Mouse (Mus musculus) small intestine, adult 2 months (tissue): Measurements from ENCODE around the gene Plxdc1.

Experiments used
- CTCF ChIP-seq: fragments of 200-500 bp; IDR thresholded peaks from 2 replicates; pipeline ENCODE4 v1.5.1; 2012; ENCODE audit warnings: low read depth, mild to moderate bottlenecking, control low read depth, inconsistent platforms, low read length, moderate library complexity, mixed read lengths; ENCODE audit not compliant: insufficient replicate concordance, insufficient read length; ENCODE audit errors: extremely low read depth
- POLR2A ChIP-seq: fragments of 200-500 bp; IDR thresholded peaks from 2 replicates; pipeline ENCODE4 v1.6.1; 2012; ENCODE audit warnings: low read depth, mild to moderate bottlenecking, control low read depth, inconsistent platforms, low read length, moderate library complexity

GRCm38 (mm10) chr11:97978392-97978791 is 7.9 kb downstream of the Plxdc1 start:
- TF ChIP-seq CTCF (no peak), POLR2A (no peak)
